Mouse (Mus musculus): Measurements from ENCODE around the gene Dock9. TPM values are rescaled to one million over a fixed set of nuclear protein-coding genes. Genes with fewer than 3 reads are reported as not detected.

Dock9 gene
- total and polyA plus RNA-seq, 3 experiments, result 9.3 to 12.2 (median 10.3) TPM

- Histone ChIP-seq H3K9me3 (replicated peaks; ENCODE audit: low read length) (no peaks in the 10 kb centered on the region), H3K9ac (ENCODE audit: insufficient read depth, low read depth) (no peak overlapping the region), H3K4me2 (ENCODE audit: insufficient read depth, low read depth, poor library complexity, severe bottlenecking) (no peak overlapping the region), H3K36me3 (replicated peaks in 1 of 2; ENCODE audit: control insufficient read depth in 1 of 2, insufficient read depth in 1 of 2, low read length in 1 of 2) (peaks cover 6 to 20% of the 10 kb centered on the region in 2 experiments), H3K4me1 (ENCODE audit: control insufficient read depth in 1 of 2, insufficient read depth in 2 of 2) (no peaks in the 10 kb centered on the region), H3K4me3 (replicated peaks in 1 of 3; ENCODE audit: low read depth in 2 of 3, low read length in 2 of 3, poor library complexity in 1 of 3) (no peak overlapping the region), H3K27ac (ENCODE audit: insufficient read depth, low read depth) (no peak overlapping the region), H3K27me3 (replicated peaks) (no peaks in the 10 kb centered on the region), H3K79me2 (replicated peaks; ENCODE audit: control insufficient read depth, extremely low read depth, insufficient read depth, poor library complexity, severe bottlenecking) (no peaks in the 10 kb centered on the region)
- dilution Hi-C loops (cut with MboI; ENCODE audit: extremely low pct_ligation_motif_present, extremely low pct_unique_long_range_greater_than_20kb, low sequenced_read_pairs), result no loop called here
- DNase-seq (ENCODE audit: extremely low read depth), result no peak
- TF ChIP-seq ELF1 (IDR thresholded peaks at IDR 0.05; ENCODE audit: low read depth, low read length), result no peak
- TF ChIP-seq ZNF384 (IDR thresholded peaks at IDR 0.05; ENCODE audit: low read depth, low read length), result no peak
- no peak for TF ChIP-seq MYC (IDR thresholded peaks at IDR 0.05; ENCODE audit: low read depth, low read length)
- no peak for TF ChIP-seq MXI1 (IDR thresholded peaks at IDR 0.05; ENCODE audit: low read depth, low read length)
- no peak for TF ChIP-seq JUND (conservative IDR thresholded peaks at IDR 0.05; ENCODE audit: low read depth, low read length)
- TF ChIP-seq RCOR1 (conservative IDR thresholded peaks at IDR 0.05; ENCODE audit: low read depth, low read length), result no peak
- no peak for TF ChIP-seq TCF12 (IDR thresholded peaks at IDR 0.05; ENCODE audit: low read depth, low read length)
- no peak for TF ChIP-seq TBP (conservative IDR thresholded peaks at IDR 0.05; ENCODE audit: low read depth, low read length)
- TF ChIP-seq SIN3A (IDR thresholded peaks at IDR 0.05; ENCODE audit: low read length), result no peak
- in situ Hi-C loops (cut with MboI; ENCODE audit: low pct_ligation_motif_present, low pct_unique_long_range_greater_than_20kb, low sequenced_read_pairs), result no loop called here
These were observed 231.7 kb downstream of the Dock9 start for GRCm38 (mm10) chr14:121565930-121566329.

- Histone ChIP-seq H3K4me2 (ENCODE audit: insufficient read depth, low read depth, poor library complexity, severe bottlenecking) (no peak overlapping the region), H3K4me1 (ENCODE audit: control insufficient read depth in 1 of 2, insufficient read depth in 2 of 2) (no peaks in the 10 kb centered on the region), H3K36me3 (replicated peaks in 1 of 2; ENCODE audit: control insufficient read depth in 1 of 2, insufficient read depth in 1 of 2, low read length in 1 of 2) (peaks cover 9 to 23% of the 10 kb centered on the region in 2 experiments), H3K9me3 (replicated peaks; ENCODE audit: low read length) (no peaks in the 10 kb centered on the region), H3K9ac (ENCODE audit: insufficient read depth, low read depth) (no peak overlapping the region), H3K4me3 (replicated peaks in 1 of 3; ENCODE audit: low read depth in 2 of 3, low read length in 2 of 3, poor library complexity in 1 of 3) (no peak overlapping the region), H3K27ac (ENCODE audit: insufficient read depth, low read depth) (no peak overlapping the region), H3K79me2 (replicated peaks; ENCODE audit: control insufficient read depth, extremely low read depth, insufficient read depth, poor library complexity, severe bottlenecking) (no peaks in the 10 kb centered on the region), H3K27me3 (replicated peaks) (no peaks in the 10 kb centered on the region)
- DNase-seq (ENCODE audit: extremely low read depth), result no peak
- in situ Hi-C loops (cut with MboI; ENCODE audit: low pct_ligation_motif_present, low pct_unique_long_range_greater_than_20kb, low sequenced_read_pairs) (no loop called here), dilution Hi-C loops (cut with MboI; ENCODE audit: extremely low pct_ligation_motif_present, extremely low pct_unique_long_range_greater_than_20kb, low sequenced_read_pairs) (no loop called here)
- TF ChIP-seq POLR2A (IDR thresholded peaks at IDR 0.05; ENCODE audit: low read depth, low read length) (no peak), IRF4 (IDR thresholded peaks at IDR 0.05; ENCODE audit: low read depth, low read length) (no peak), MYC (IDR thresholded peaks at IDR 0.05; ENCODE audit: low read depth, low read length) (no peak), HCFC1 (IDR thresholded peaks at IDR 0.05; ENCODE audit: low read depth, low read length) (no peak), CHD1 (IDR thresholded peaks at IDR 0.05; ENCODE audit: low read depth, low read length) (no peak), TBP (conservative IDR thresholded peaks at IDR 0.05; ENCODE audit: low read depth, low read length) (no peak), TCF12 (IDR thresholded peaks at IDR 0.05; ENCODE audit: low read depth, low read length) (no peak), MEF2A (IDR thresholded peaks at IDR 0.05; ENCODE audit: borderline replicate concordance, low read depth, low read length) (no peak), JUN (IDR thresholded peaks at IDR 0.05; ENCODE audit: insufficient read depth, low read depth, low read length) (no peak), ZC3H11A (IDR thresholded peaks at IDR 0.05; ENCODE audit: low read depth, low read length) (no peak), MXI1 (IDR thresholded peaks at IDR 0.05; ENCODE audit: low read depth, low read length) (no peak), UBTF (IDR thresholded peaks at IDR 0.05; ENCODE audit: low read depth, low read length) (no peak), ZMIZ1 (IDR thresholded peaks at IDR 0.05; ENCODE audit: low read depth, low read length) (no peak), RCOR1 (conservative IDR thresholded peaks at IDR 0.05; ENCODE audit: low read depth, low read length) (no peak), E2F4 (IDR thresholded peaks at IDR 0.05; ENCODE audit: insufficient replicate concordance, low read depth, low read length) (no peak), KAT2A (IDR thresholded peaks at IDR 0.05; ENCODE audit: insufficient replicate concordance, low read length) (no peak), PAX5 (IDR thresholded peaks at IDR 0.05; ENCODE audit: low read length) (no peak)
These were observed 233.0 kb downstream of the Dock9 start for GRCm38 (mm10) chr14:121564656-121565055.

Measured in CH12.LX (cell line).